Mouse (Mus musculus) v-Abl transformed pro-B cells (cell line): ENCODE results near the gene Osm.

Experiments used
- in situ Hi-C, 2 experiments: fragments of 400-800 bp; cut with MboI; formaldehyde crosslinking; loops; one replicate each; pipeline ENCODE4 v1.15.1; 2025; ENCODE audit not compliant: unreplicated experiment in 2 of 2

Gene Osm

DNA sequence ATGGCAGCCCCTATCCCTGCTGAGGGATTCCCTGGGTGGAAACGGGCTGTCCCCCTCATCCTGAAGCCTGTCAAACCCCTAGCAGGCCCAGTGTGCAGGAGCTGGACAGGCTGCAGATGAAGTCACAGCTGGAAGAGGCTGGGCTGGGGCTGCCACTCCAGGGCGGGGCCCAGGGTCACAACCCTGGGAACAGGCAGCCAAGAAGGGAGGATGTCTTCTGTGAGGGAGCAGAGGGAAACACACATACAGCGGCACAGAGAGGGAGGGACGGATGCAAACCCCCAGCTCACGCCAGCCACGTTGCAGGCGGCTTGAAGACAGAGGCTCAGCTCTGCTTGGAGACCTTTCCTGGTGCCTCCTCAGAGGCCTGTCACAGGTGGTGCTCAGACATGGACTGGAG, 27.8 kb downstream of the Osm start:
- in situ Hi-C loops: no loop called here

DNA sequence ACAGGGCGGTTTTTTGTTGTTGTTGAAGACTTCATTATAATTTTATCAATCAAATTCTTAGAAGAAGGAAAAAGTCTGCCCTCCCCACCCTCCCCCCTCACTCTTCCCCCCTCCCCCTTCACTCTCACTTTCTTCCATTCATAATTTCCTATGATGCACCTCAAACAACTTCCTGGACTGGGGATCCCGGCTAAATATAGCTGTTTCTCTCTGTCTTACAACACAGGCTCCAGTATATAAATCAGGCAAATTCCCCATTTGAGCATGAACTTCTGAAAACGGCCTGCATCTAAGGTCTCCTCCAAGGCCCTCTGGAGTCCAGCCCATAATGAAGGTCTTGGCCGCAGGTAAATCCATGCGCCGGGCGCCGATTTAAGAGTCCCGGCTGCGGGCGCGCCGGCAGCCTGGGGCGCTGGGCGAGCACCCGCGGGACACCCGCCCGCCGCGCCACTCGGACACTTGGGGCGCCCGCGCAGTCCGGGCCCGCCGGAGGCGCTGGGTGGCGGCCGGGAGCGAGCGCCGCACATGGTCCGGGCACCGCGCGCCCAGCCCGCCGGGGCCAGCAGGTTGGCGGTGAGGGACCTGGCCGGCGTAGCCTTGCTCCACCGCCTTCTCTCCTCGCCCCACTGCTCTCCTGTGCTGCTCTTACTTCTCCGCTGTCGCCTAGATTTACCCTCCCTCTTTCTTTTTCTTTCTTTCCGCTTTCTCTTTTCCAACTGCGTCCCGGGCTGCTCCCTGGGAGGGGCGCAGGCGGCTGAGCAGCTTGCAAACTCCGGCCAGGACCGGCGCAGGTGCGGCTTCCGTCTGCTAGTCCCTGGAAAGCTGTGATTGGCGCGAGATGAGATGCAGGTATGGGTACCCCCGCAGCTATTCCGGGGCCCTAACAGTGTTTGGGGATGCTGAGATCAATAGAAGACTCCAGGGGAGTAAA, 30.3 kb downstream of the Osm start:
- in situ Hi-C loops: no loop called here

DNA sequence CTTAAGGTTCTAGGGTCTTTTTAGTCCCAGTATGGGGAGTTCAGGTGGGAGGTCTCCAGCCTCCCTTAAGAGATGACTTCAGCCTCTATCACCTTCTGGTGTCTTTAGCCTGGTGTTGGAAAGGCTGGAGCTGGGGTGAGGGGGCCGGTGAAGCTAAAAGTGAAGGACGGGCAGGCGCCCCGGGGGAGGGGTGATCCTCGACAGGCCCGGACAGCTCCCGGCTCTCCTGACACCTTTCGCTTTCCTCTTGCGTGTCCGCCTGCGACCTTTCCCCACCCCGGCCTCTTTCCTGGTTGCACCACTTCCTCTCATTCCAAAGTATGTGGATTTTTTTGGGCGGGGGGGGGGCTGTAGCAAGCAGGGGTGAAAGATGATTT, 31.0 kb downstream of the Osm start:
- in situ Hi-C loops: no loop called here

DNA sequence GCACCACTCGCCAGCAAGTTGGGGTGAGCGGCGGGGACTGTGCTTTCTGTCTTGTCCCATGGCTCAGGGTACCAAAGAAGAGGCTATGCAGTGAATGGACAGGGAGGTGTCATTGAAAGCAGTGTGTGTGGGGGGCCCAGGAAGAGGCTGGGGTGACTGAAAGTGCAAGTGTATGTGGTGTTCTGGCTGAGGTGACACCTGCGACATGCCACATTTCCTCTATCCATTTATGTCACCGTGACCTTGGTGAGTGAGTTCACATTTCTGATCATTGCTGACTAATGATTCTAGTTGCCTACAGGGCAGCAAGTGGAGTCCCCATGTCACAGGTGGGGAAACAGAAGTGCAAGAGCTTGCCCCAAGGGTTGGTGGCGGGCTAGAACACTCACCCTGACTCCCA, 32.3 kb downstream of the Osm start:
- in situ Hi-C loops: no loop called here

DNA sequence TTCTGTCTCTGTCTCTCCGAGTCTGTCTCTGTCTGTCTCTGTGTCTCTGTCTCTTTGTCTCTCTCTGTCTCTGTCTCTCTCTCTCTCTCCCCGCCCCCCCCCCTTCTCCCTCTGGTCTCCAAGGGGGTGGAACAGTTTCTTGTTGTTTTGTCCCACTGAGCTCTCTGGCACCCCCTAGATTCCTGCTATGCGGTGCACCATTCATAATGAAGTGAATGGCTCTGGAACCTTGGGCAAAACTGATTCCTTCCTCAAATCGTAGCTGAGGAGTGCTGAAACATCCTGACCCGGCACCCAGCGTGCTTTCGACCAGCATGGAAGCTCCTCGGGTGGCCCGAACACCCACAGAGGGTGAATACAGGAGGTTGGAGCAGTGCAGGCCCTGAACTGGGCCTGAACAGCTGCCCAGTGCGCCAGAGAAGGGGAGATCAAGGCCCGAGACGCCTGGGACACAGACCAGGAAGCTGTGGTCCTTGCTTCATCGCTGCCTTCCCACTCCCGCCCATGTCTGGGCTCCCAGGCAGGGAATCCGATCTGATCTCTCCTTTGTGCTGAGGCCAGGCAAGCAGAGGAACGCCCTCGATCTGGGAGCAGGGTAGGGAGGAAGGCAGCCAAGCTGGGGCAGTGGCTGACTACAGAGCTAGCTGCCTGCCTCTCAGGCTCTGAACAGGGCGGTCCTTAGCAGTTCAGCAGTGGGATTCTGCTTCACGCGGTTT, 34.7 kb downstream of the Osm start:
- in situ Hi-C loops: no loop called here

DNA sequence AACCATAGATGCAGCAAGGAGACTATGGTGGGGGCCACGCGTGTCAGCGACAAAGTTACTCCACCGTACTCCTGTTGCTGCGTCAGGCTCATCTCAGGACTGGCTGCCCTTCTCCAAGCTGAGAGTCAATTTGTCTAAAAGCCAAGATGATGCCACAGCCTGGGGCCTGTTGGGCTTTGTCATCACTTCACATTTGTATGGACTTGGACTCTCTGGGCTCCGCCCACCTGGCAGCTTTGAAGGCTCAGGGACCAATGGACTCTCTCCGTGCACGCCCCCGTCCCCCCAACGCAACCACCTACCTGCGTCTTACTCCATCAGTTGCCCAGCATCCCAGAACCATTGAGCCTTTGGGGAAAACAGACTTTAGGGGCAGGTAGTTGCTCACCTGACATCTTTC, 35.3 kb downstream of the Osm start:
- in situ Hi-C loops: no loop called here

DNA sequence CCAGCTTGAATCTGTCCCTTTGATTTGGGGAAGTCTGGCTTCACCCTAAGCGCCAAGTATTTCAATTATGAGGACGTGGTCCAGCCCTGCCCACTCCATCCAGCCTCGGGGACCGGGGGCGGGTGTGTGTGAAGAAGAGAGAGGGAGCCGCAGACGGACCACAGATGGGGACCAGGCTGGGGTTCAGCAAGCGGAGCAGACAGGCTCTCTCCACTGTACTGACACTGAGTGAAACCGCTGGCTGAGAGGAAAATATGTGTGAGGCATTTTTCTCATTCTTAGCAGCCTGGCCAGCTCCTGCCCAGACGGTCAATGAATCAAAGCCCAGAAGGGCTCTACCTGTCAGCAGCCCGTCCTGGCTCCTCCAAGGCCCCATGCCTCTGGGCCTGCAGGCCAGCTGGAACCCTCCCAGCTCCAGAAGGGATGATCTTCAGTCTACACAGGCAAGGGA, 40.2 kb downstream of the Osm start:
- in situ Hi-C loops: no loop called here

DNA sequence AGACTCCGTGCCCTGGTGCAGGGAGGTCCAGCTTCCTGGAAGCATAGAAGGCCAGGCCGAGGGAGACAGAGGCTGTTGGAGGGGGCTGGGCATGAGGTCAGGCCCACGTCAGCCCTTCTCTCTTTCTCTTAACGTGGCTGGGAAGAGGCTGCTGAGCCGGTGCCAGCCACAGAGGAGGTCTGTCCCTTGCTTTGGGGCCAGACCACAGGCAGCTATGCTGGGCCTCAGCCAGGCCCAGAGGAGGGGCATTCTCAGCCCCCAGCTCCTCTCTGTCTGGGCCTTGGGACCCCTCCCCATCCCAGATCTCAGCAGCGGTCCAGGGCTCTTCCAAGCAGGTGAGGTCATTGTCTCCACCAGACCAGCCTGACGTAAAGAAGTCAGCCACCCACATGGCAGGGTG, 43.7 kb downstream of the Osm start:
- in situ Hi-C loops: no loop called here

DNA sequence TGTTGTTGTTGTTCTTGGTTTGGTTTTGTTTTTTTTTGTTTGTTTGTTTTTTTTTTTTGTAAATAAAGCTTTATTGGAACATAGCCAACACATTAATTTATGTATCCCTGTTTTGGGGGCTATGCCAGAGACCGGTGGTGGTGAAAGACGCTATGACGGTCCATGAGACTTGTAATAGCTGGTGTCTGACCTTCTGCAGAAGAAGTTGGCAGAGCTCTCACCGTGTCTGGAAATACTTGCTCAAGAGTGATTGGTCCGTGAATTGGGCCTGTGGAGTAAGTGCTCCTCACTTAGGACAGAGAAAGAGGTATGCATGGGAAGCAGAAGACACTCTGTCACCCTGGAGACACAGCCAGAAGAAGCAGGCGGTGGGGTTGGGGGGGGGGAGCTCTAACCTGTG, 45.6 kb downstream of the Osm start:
- in situ Hi-C loops: no loop called here

DNA sequence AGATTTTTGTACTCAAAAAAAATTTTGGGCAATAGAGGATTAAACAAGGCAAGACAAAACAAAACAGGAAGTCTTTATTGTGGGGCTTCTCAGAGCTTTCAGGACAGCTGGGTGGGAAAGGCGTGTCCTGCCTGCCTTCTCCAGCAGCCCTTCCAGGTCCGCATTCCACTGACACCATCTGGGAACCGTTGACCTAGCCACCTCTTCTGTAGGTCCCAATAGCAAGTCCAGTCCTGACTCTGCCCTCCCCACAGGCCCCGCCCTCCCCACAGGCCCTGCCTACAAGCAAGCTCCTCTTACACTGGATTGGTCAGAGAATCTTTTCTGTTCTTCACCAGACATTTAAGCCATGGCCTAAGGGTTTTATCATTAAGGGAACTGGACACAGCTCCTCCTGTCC, 47.4 kb downstream of the Osm start:
- in situ Hi-C loops: no loop called here

DNA sequence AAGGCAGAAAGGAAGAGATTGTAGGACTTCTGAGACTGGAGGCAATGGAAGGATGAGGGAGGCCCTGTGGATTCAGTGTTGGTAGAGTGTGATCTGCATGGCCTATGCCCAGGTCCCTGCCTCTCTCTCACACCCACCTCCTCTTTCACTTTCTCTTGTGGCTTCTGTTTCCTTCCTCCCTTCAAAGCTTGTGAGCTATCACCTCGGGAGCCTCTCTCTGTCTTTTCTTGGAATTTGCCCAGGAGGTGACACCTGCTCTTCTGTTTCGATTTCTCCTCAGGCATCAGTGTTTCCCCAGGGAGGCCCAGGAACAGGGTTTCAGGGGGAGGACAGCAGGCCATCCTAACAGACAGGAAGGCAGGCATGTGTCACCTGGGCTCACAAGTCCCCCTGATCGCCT, 53.1 kb downstream of the Osm start:
- in situ Hi-C loops: no loop called here
